Mouse (Mus musculus) kidney, embryonic 14.5 days (tissue): ENCODE measurements around the gene Rnf169. TPM values are rescaled to one million over a fixed set of nuclear protein-coding genes. Genes with fewer than 3 reads are reported as not detected.

Experiments
- ATAC-seq: fragments of 200-750 bp; cut with Nextera tagmentation; 2 replicates; pipeline ENCODE4 v1.8.0; 2017; ENCODE audit warnings: moderate number of reproducible peaks, mild to moderate bottlenecking, moderate TSS enrichment, moderate library complexity; ENCODE audit not compliant: low FRiP score, low TSS enrichment
- H3K27ac ChIP-seq: fragments of 300-500 bp; sonication (generic); 2 replicates; pipeline ENCODE4 v1.5.1; 2014; ENCODE audit warnings: low read depth, mild to moderate bottlenecking, low read length, moderate library complexity, mixed read lengths
- H3K27me3 ChIP-seq: fragments of 300-500 bp; sonication (generic); 2 replicates; pipeline ENCODE4 v1.6.1; 2014; ENCODE audit warnings: mild to moderate bottlenecking, low read length; ENCODE audit not compliant: control insufficient read depth, insufficient read depth
- H3K36me3 ChIP-seq: fragments of 300-500 bp; sonication (generic); 2 replicates; pipeline ENCODE4 v1.6.1; 2014; ENCODE audit warnings: low read length, mixed read lengths; ENCODE audit not compliant: control insufficient read depth, insufficient read depth
- H3K4me1 ChIP-seq: fragments of 300-500 bp; sonication (generic); 2 replicates; pipeline ENCODE4 v1.6.1; 2014; ENCODE audit warnings: low read length, mixed read lengths; ENCODE audit not compliant: control insufficient read depth, insufficient read depth
- H3K4me2 ChIP-seq: fragments of 300-500 bp; sonication (generic); replicated peaks from 2 replicates; pipeline ENCODE4 v1.6.1; 2014; ENCODE audit warnings: low read depth, mild to moderate bottlenecking, low read length
- H3K4me3 ChIP-seq: fragments of 300-500 bp; sonication (generic); 2 replicates; pipeline ENCODE4 v1.5.1; 2014; ENCODE audit warnings: mild to moderate bottlenecking, low read length
- H3K9ac ChIP-seq: fragments of 300-500 bp; sonication (generic); 2 replicates; pipeline ENCODE4 v1.6.1; 2014; ENCODE audit warnings: low read depth, mild to moderate bottlenecking, low read length, moderate library complexity
- H3K9me3 ChIP-seq: fragments of 300-500 bp; sonication (generic); 2 replicates; pipeline ENCODE4 v1.6.1; 2016; ENCODE audit warnings: low read length; ENCODE audit not compliant: control insufficient read depth
- WGBS: fragments of 180-500 bp; shearing (Covaris S2); extraction: QIAGEN DNeasy Blood & Tissue Kit; methylation state at CpG from one replicate; pipeline ENCODE4 v1.1.7; 2014; 5-methylcytosine and 5-hydroxymethylcytosine counted together
- polyA plus RNA-seq: library from polyadenylated mRNA; unstranded; fragments of >200 nt; fragmentation: Nextera tagmentation; extraction: Ambion mirVana; gene quantifications from 2 replicates; pipeline ENCODE4 v1.2.1, GENCODE M21; 2014

The Rnf169 gene
- polyA plus RNA-seq, 1 experiment from 2014 or later: 8.2 TPM

DNA sequence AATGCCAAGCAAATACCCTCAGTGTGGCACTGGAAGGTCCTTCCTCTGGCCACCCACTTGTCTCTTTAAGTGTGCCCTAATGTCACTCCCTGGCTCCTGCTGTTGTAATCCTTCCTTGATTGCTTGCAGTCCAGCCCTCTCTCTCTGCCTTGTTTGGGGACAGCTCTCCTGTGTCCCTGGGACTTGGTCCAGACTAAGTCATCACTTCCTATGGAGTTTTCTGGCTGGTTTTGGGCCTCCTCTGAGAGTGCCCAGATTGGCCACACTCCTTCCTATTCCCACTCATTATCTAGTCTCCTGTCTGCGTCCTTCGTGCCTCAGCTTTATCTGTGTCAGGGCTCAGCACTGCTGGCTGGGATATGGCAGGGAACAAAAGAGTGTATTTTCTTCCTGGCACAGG is 64.7 kb downstream of the Rnf169 start:
- ATAC-seq: no peak

DNA sequence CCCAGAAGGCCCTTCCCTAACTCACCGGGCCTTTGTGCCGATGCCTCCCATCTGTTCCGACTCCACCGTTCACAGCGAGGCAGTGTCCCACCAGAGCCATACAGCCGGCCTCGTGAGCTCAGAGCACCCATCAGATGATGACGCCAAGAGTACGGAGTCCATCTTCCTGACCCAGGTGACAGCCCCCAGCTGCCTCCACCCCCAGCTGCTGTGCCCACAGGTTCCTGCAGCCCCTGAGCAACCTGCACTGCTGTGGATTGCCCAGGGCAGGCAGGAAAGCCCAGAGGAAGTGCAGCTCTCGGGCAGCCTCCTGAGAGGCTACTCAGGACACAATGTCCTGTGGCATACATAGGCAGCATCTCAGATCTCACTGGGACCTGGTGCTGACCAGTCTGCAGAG is 65.9 kb downstream of the Rnf169 start:
- no peak for ATAC-seq
- H3K4me2 ChIP-seq: no peak overlapping the region
- WGBS: 85% methylated on average over 10 of the region's 10 CpGs

More for the DNA sequence above, 64.7 kb downstream of the Rnf169 start:
- Histone ChIP-seq H3K4me1 (peaks cover 17% of the 10 kb centered on the region; the same call in 1 of the 2 replicates), H3K36me3 (no peaks in the 10 kb centered on the region; the same call in 1 of the 2 replicates), H3K9me3 (no peaks in the 10 kb centered on the region), H3K27me3 (peaks cover 11% of the 10 kb centered on the region), H3K9ac (no peak overlapping the region), H3K27ac (no peak overlapping the region), H3K4me2 (no peak overlapping the region), H3K4me3 (no peak overlapping the region)
- WGBS: 84% methylated on average over 2 of the region's 2 CpGs

DNA sequence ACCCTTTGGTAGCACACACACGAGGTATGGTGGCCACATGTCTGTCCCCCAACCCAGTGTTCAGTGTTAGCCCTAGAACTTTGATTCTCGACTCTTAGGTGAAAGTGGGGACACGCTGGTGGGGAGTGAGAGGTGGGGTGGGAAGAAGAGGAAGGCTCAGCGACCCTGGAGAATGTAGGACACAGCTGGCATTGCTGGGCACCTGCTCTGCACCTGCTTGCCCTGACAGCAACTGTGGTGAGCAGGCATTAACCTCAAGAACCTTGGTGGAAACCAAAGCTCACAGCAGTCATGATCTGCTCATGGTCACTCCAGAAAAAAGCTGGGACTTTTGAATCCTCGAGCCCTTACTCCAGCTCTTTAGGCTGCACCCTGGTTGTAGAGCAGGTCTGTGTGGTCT is 69.2 kb downstream of the Rnf169 start:
- Histone ChIP-seq H3K9ac (no peak overlapping the region), H3K27ac (no peak overlapping the region), H3K9me3 (no peaks in the 10 kb centered on the region), H3K4me3 (no peak overlapping the region), H3K4me2 (no peak overlapping the region), H3K27me3 (no peaks in the 10 kb centered on the region), H3K4me1 (0 out of 2 replicates have a peak, but pooled peaks cover 2% of the 10 kb centered on the region), H3K36me3 (no peaks in the 10 kb centered on the region)
- WGBS: 85% methylated on average over 5 of the region's 5 CpGs
- no peak for ATAC-seq

More for the DNA sequence above, 65.9 kb downstream of the Rnf169 start:
- H3K9ac ChIP-seq: no peak overlapping the region
- H3K36me3 ChIP-seq: no peaks in the 10 kb centered on the region
- no peaks in the 10 kb centered on the region for H3K9me3 ChIP-seq
- peaks cover 17% of the 10 kb centered on the region; the same call in 1 of the 2 replicates for H3K4me1 ChIP-seq
- H3K27ac ChIP-seq: no peak overlapping the region
- no peak overlapping the region for H3K4me3 ChIP-seq
- peaks cover 11% of the 10 kb centered on the region for H3K27me3 ChIP-seq

DNA sequence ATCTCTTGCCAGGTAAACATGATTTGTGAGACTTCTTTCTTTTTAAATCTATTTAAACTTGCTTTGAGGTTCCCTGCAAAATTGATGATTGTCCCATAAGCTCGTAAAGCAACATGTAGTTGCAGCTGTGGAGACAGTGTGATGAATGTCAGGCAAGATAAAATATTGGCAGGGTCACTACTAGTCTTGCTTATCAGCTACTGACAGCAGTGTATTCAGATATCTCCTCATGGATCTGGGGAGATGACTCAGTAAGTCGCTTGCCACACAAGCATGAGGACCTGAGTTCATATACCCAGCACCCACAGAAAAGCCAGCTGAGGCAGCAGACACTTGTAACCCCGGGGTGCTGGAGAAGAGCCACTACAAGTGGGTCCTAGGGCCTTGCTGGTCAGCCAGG is 72.8 kb downstream of the Rnf169 start:
- Histone ChIP-seq H3K4me3 (no peak overlapping the region), H3K27ac (no peak overlapping the region), H3K9me3 (no peaks in the 10 kb centered on the region), H3K36me3 (no peaks in the 10 kb centered on the region), H3K9ac (no peak overlapping the region), H3K4me2 (no peak overlapping the region), H3K4me1 (no peaks in the 10 kb centered on the region), H3K27me3 (no peaks in the 10 kb centered on the region)
- ATAC-seq: no peak
- 78% methylated on average over 3 of the region's 3 CpGs for WGBS

DNA sequence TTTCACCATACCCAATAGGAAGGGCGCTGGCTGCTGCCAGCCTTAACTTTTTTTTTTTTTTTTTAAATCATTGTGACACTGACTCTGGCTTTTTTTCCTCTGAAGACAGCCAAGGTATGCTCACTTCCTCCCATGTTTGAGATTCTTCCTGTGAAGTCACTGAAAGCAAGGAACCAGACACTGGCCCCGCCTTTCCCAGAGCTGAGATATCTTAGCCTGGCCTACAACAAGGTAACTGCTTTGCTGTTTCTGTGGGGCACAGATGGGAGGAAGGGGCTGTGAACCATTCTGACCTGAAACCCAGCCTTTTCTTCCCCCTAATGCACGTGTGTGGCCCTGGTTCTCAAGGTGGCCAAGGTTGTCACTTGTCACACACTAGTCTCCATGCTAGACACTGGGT is 73.9 kb downstream of the Rnf169 start:
- Histone ChIP-seq H3K4me2 (no peak overlapping the region), H3K9me3 (no peaks in the 10 kb centered on the region), H3K9ac (no peak overlapping the region), H3K27me3 (no peaks in the 10 kb centered on the region), H3K36me3 (no peaks in the 10 kb centered on the region), H3K4me3 (no peak overlapping the region), H3K27ac (no peak overlapping the region), H3K4me1 (no peaks in the 10 kb centered on the region)
- WGBS: 75% methylated on average over 3 of the region's 3 CpGs
- no peak for ATAC-seq

DNA sequence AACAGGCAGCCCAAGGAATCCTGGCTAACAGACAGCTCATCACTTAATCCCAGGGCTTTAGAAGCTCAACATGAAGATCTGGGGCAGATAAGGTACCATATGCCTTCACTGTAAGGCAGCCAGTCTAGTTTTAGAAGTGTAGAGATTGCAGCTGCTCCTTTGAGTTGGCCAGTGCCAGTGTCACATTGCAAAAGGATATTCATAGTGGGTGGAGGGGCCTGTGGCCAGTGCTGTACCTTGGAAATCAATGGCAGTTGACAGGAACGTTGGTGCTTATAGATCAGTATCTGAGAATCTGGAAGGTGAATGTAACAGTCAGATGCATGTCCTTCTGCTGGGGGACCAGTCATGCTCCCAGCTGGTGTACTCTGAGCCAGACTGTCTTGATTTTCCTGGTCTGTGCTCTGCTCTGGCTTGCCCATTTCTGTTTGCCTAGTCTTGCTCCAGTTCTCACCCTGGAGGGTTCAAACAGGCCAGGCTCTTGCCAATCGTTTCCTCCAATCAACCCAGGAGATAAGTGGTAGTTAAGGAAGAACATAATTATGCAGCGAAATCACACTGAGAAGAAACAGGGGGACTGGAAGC is 75.7 kb downstream of the Rnf169 start:
- WGBS: 48% methylated on average over 3 of the region's 3 CpGs
- H3K4me3 ChIP-seq: no peak overlapping the region
- no peak overlapping the region for H3K4me2 ChIP-seq
- H3K27ac ChIP-seq: no peak overlapping the region
- H3K4me1 ChIP-seq: no peaks in the 10 kb centered on the region
- H3K9me3 ChIP-seq: no peaks in the 10 kb centered on the region
- no peaks in the 10 kb centered on the region for H3K36me3 ChIP-seq
- H3K9ac ChIP-seq: no peak overlapping the region
- no peaks in the 10 kb centered on the region for H3K27me3 ChIP-seq
- ATAC-seq: no peak

DNA sequence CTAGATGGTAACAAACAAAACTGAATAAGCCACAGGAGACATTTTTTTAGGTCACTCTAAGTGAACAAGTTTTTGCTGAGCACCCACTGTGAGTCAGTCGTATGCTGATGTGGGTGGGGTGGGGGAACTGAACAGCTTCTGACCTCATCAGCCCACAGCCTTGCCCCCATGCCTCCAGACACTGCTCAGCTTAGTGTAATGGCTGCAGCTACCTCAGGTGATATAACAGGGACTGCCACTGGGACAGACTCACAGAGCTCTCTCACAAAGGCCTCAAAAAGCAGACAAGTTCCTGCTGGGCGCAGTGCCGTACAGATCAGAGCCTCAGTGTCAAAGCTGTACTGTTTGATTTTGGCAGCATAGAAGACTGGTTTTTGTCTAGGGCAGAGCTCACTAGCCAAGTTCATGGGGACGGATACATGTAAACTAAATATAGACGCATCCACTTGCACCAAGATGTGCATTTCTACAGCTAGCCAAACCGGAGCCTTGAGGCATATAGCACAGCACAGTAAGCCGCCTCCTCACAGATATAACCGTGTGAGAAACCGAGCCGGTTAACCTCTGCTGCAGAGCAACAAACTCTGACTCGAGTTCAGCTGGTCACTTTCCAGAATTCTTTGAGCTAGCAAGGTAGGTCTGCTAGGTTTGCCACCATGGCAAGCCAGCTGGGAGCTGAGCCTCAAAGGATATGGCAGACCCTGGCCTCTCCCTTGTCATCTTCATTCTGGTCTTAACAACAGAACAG is 77.2 kb downstream of the Rnf169 start:
- no peak overlapping the region for H3K27ac ChIP-seq
- no peaks in the 10 kb centered on the region for H3K9me3 ChIP-seq
- no peaks in the 10 kb centered on the region for H3K4me1 ChIP-seq
- no peaks in the 10 kb centered on the region for H3K27me3 ChIP-seq
- H3K36me3 ChIP-seq: no peaks in the 10 kb centered on the region
- H3K4me2 ChIP-seq: no peak overlapping the region
- ATAC-seq: no peak
- 83% methylated on average over 11 of the region's 11 CpGs for WGBS
- H3K9ac ChIP-seq: no peak overlapping the region
- no peak overlapping the region for H3K4me3 ChIP-seq

DNA sequence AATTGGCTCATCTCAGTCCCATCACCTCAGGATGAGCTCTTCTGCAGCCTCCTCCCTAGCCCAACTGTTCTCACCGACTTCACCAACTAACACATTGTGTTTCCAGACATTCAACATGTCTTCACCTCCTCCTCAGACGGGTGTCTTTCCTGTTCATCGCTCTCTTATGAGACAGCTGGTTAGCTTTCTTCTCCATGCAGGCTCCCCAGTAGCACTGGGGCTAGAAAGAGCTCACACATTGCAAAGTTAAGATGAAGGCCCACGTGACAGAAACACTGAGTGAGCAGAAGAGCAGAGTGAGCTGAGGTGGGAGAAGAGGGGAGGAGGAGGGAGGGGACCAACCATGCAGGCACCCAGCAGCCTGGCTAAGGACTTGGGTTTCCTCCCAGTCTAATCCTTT is 78.0 kb downstream of the Rnf169 start:
- WGBS: 57% methylated on average over 4 of the region's 4 CpGs

DNA sequence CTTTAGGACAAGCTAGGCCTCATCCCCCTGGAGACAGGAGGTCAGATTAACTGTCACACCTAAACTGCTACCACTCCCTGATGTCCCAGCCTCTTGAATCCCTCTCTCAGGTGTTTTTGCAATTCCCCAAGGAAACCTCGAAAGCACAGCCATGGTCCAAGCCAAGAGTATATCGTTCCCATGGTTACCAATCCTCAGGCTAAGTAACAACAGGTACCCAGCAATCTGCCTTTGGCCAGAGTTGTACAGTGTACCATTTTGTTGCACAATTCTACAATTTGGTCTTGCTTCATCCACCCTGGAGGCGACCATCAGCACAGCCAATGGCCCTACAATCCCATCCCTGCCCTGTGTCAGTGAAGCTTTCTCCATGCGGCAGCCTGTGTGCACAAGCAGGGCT is 83.3 kb downstream of the Rnf169 start:
- no peak for ATAC-seq
- WGBS: 78% methylated on average over 4 of the region's 4 CpGs

More for the DNA sequence above, 78.0 kb downstream of the Rnf169 start:
- H3K4me1 ChIP-seq: no peaks in the 10 kb centered on the region
- H3K4me2 ChIP-seq: no peak overlapping the region
- no peaks in the 10 kb centered on the region for H3K9me3 ChIP-seq
- H3K9ac ChIP-seq: no peak overlapping the region
- no peak for ATAC-seq
- H3K27ac ChIP-seq: no peak overlapping the region
- H3K36me3 ChIP-seq: no peaks in the 10 kb centered on the region
- no peak overlapping the region for H3K4me3 ChIP-seq
- H3K27me3 ChIP-seq: no peaks in the 10 kb centered on the region

More for the DNA sequence above, 83.3 kb downstream of the Rnf169 start:
- Histone ChIP-seq H3K27ac (no peak overlapping the region), H3K36me3 (no peaks in the 10 kb centered on the region), H3K4me1 (no peaks in the 10 kb centered on the region), H3K4me3 (no peak overlapping the region), H3K9ac (no peak overlapping the region), H3K27me3 (no peaks in the 10 kb centered on the region), H3K9me3 (no peaks in the 10 kb centered on the region), H3K4me2 (no peak overlapping the region)
